Mouse (Mus musculus): Measurements from ENCODE around the gene Crtap.

- no peak for TF ChIP-seq NRF1 (IDR thresholded peaks at IDR 0.05; ENCODE audit: low read depth, low read length)
- no peak for TF ChIP-seq CTCF (conservative IDR thresholded peaks at IDR 0.05 in 1 of 2, IDR thresholded peaks at IDR 0.05 in 1 of 2; ENCODE audit: low read depth in 2 of 2, low read length in 2 of 2)
Observed at GRCm38 (mm10) chr9:114400588-114400948, 10.1 kb upstream of the Crtap start.
